ENCODE assay signal across 9 mouse cellular contexts in genomic region chr3:105958204-105958603, GRCm38 (mm10). TPM values are rescaled to one million over a fixed set of nuclear protein-coding genes. Genes with fewer than 3 reads are reported as not detected.
DNase-seq lines count a peak whose midpoint lies in the region; ATAC-seq and TF ChIP-seq lines count a peak whose summit lies in the region.
"Had no signal": no experiment of that assay in that cellular context is flagged by ENCODE, and none has a peak within 500 bp of the region (broad histone marks: within the 10 kb centered on the region; RNA-seq: fewer than 3 reads in every experiment).

No protein-coding gene starts in this region.

- peak overlapping the region; percentile 96 for H3K4me3 ChIP-seq in heart, embryonic 13.5 days
- peak overlapping the region; percentile 100 for H3K4me3 ChIP-seq in E14TG2a.4 (replicated peaks; ENCODE audit: low read length)
- peak overlapping the region; percentile 78 for H3K4me3 ChIP-seq in forebrain, embryonic 14.5 days (ENCODE audit: low read depth, low read length)
- H3K4me3 ChIP-seq in liver, embryonic 16.5 days (ENCODE audit: low read depth, low read length) = peak overlapping the region; percentile 94

- no peaks in the 10 kb centered on the region for H3K27me3 ChIP-seq in heart, embryonic 13.5 days (replicated peaks)
- H3K27me3 ChIP-seq in E14TG2a.4 (ENCODE audit: insufficient read depth, low read length) = no peaks in the 10 kb centered on the region
- H3K27me3 ChIP-seq in forebrain, embryonic 14.5 days (replicated peaks; ENCODE audit: control insufficient read depth, insufficient read depth, low read length) = no peaks in the 10 kb centered on the region
- no peaks in the 10 kb centered on the region for H3K27me3 ChIP-seq in liver, embryonic 16.5 days (ENCODE audit: control insufficient read depth, insufficient read depth, low read depth, low read length)

- H3K4me2 ChIP-seq in heart, embryonic 13.5 days = peak overlapping the region; percentile 89
- H3K4me2 ChIP-seq in forebrain, embryonic 14.5 days (ENCODE audit: low read length) = peak overlapping the region; percentile 64
- peak overlapping the region; percentile 77 for H3K4me2 ChIP-seq in liver, embryonic 16.5 days (ENCODE audit: low read depth, low read length)

- H3K4me1 ChIP-seq in heart, embryonic 13.5 days = peaks cover 39% of the 10 kb centered on the region
- peaks cover 46% of the 10 kb centered on the region for H3K4me1 ChIP-seq in E14TG2a.4 (replicated peaks; ENCODE audit: low read depth, low read length)
- H3K4me1 ChIP-seq in forebrain, embryonic 14.5 days (ENCODE audit: control insufficient read depth, insufficient read depth, low read length) = peaks cover 17% of the 10 kb centered on the region
- H3K4me1 ChIP-seq in liver, embryonic 16.5 days (ENCODE audit: control insufficient read depth, low read depth, low read length) = peaks cover 16% of the 10 kb centered on the region

- DNase-seq in heart, adult 8-10 months (ENCODE audit: low spot score) = no peak
- no peak for DNase-seq in forebrain, embryonic 14.5 days (ENCODE audit: low spot score)
- DNase-seq in urinary bladder, postnatal 25 days (ENCODE audit: low spot score) = no peak
- no peak for DNase-seq in spleen, postnatal 14 days (ENCODE audit: low spot score in 2 of 2)
- DNase-seq in thymus, adult 18-20 months = no peak
- DNase-seq: kidney, adult 9 months had no signal

- 35% methylated on average over 5 of the region's 5 CpGs for WGBS in heart, embryonic 13.5 days
- WGBS in forebrain, embryonic 14.5 days = 43% methylated on average over 5 of the region's 5 CpGs
- 29% methylated on average over 5 of the region's 5 CpGs for WGBS in liver, embryonic 16.5 days (ENCODE audit: insufficient replicate concordance)

- H3K27ac ChIP-seq in heart, embryonic 13.5 days (replicated peaks) = peak overlapping the region; percentile 95
- no peak overlapping the region for H3K27ac ChIP-seq in forebrain, embryonic 14.5 days (ENCODE audit: low read depth, low read length)
- peak overlapping the region; percentile 93 for H3K27ac ChIP-seq in liver, embryonic 16.5 days (ENCODE audit: low read length)

- ATAC-seq in heart, embryonic 13.5 days (ENCODE audit: extremely low read depth, insufficient number of reproducible peaks, low FRiP score, low TSS enrichment) = no peak
- ATAC-seq in forebrain, embryonic 14.5 days = no peak
- no peak for ATAC-seq in liver, embryonic 16.5 days (ENCODE audit: low read depth)

- peaks cover 56% of the 10 kb centered on the region for H3K36me3 ChIP-seq in heart, embryonic 13.5 days
- peaks cover 81% of the 10 kb centered on the region for H3K36me3 ChIP-seq in E14TG2a.4 (ENCODE audit: insufficient read depth, low read length)
- peaks cover 40% of the 10 kb centered on the region for H3K36me3 ChIP-seq in forebrain, embryonic 14.5 days (ENCODE audit: control insufficient read depth, insufficient read depth, low read length)
- peaks cover 31% of the 10 kb centered on the region for H3K36me3 ChIP-seq in liver, embryonic 16.5 days (ENCODE audit: control insufficient read depth, insufficient read depth)

- no peak for TF ChIP-seq CTCF in E14TG2a.4 (conservative IDR thresholded peaks at IDR 0.05; ENCODE audit: low read length)

- peak overlapping the region; percentile 100 for H3K9ac ChIP-seq in heart, embryonic 13.5 days
- peak overlapping the region; percentile 91 for H3K9ac ChIP-seq in forebrain, embryonic 14.5 days (ENCODE audit: low read length)
- H3K9ac ChIP-seq in liver, embryonic 16.5 days (ENCODE audit: low read depth, low read length) = peak overlapping the region; percentile 94

- no peaks in the 10 kb centered on the region for H3K9me3 ChIP-seq in heart, embryonic 13.5 days
- H3K9me3 ChIP-seq in E14TG2a.4 (ENCODE audit: low read length) = no peaks in the 10 kb centered on the region
- H3K9me3 ChIP-seq in forebrain, embryonic 14.5 days (replicated peaks; ENCODE audit: control insufficient read depth, low read length) = no peaks in the 10 kb centered on the region
- H3K9me3 ChIP-seq in liver, embryonic 16.5 days (replicated peaks; ENCODE audit: control insufficient read depth, low read length) = no peaks in the 10 kb centered on the region

RNA-seq across cellular contexts. Expression of gene Wdr77, which starts 1.0 kb away (rescaled TPM):
- polyA plus RNA-seq in heart, embryonic 13.5 days (2015; fragmentation: Nextera tagmentation; extraction: Ambion mirVana) = 87.2 and 95.2 TPM in 2 replicates
- total RNA-seq in heart, adult 8-10 months (2022) = 10 to 100 TPM; 40.6 to 49.7 (median 45.1) TPM
- 87.5 and 88.2 TPM in 2 replicates for polyA plus RNA-seq in forebrain, embryonic 14.5 days (2014; fragmentation: Nextera tagmentation; extraction: Ambion mirVana)
- 35.1 and 35.9 TPM in 2 replicates for polyA plus RNA-seq in liver, embryonic 16.5 days (2015; fragmentation: Nextera tagmentation; extraction: Ambion mirVana)

RNA-seq across cellular contexts. Expression of gene Atp5f1, which starts 1.7 kb away (rescaled TPM):
- 683 and 787 TPM in 2 replicates for polyA plus RNA-seq in heart, embryonic 13.5 days (2015; fragmentation: Nextera tagmentation; extraction: Ambion mirVana)
- 1,000 to 10,000 TPM; 1,049 to 1,242 (median 1,155) TPM for total RNA-seq in heart, adult 8-10 months (2022)
- 552 and 581 TPM in 2 replicates for polyA plus RNA-seq in forebrain, embryonic 14.5 days (2014; fragmentation: Nextera tagmentation; extraction: Ambion mirVana)
- 287 and 311 TPM in 2 replicates for polyA plus RNA-seq in liver, embryonic 16.5 days (2015; fragmentation: Nextera tagmentation; extraction: Ambion mirVana)

RNA-seq across cellular contexts. Expression of gene Ovgp1, which starts 15.3 kb away (rescaled TPM):
- 1.4 and 1.7 TPM in 2 replicates for polyA plus RNA-seq in heart, embryonic 13.5 days (2015; fragmentation: Nextera tagmentation; extraction: Ambion mirVana)
- total RNA-seq in heart, adult 8-10 months (2022) = under 1 TPM; 0.22 to 0.69 (median 0.53) TPM
- 1.9 and 2.6 TPM in 2 replicates for polyA plus RNA-seq in forebrain, embryonic 14.5 days (2014; fragmentation: Nextera tagmentation; extraction: Ambion mirVana)
- 0.48 and 0.79 TPM in 2 replicates for polyA plus RNA-seq in liver, embryonic 16.5 days (2015; fragmentation: Nextera tagmentation; extraction: Ambion mirVana)

RNA-seq across cellular contexts. Expression of gene I830077J02Rik, which starts 25.7 kb away (rescaled TPM):
- polyA plus RNA-seq in heart, embryonic 13.5 days (2015; fragmentation: Nextera tagmentation; extraction: Ambion mirVana) = 2.1 and 2.3 TPM in 2 replicates
- total RNA-seq in heart, adult 8-10 months (2022) = 1 to 10 TPM in 1 of 4 experiments, under 1 TPM in 3; 0.28 to 1.3 (median 0.42) TPM
- polyA plus RNA-seq in forebrain, embryonic 14.5 days (2014; fragmentation: Nextera tagmentation; extraction: Ambion mirVana) = 0.36 TPM in 1 of 2 replicates, not detected in the other
- polyA plus RNA-seq in liver, embryonic 16.5 days (2015; fragmentation: Nextera tagmentation; extraction: Ambion mirVana) = 2.4 and 2.9 TPM in 2 replicates

RNA-seq across cellular contexts. Expression of gene Pifo, which starts 56.2 kb away (rescaled TPM):
- 0.17 TPM in 1 of 2 replicates, not detected in the other for polyA plus RNA-seq in heart, embryonic 13.5 days (2015; fragmentation: Nextera tagmentation; extraction: Ambion mirVana)
- total RNA-seq in heart, adult 8-10 months (2022) = not detected
- polyA plus RNA-seq in forebrain, embryonic 14.5 days (2014; fragmentation: Nextera tagmentation; extraction: Ambion mirVana) = 7.8 and 8.3 TPM in 2 replicates
- polyA plus RNA-seq in liver, embryonic 16.5 days (2015; fragmentation: Nextera tagmentation; extraction: Ambion mirVana) = not detected in 2 replicates
